Mouse (Mus musculus) megakaryocyte, embryonic 14.5 days (primary cell): ENCODE measurements around the gene Cct2.

ENCODE experiments used
- FLI1 ChIP-seq: IDR thresholded peaks from 2 replicates; pipeline ENCODE4 v1.6.1; 2012; ENCODE audit warnings: low read length, inconsistent platforms, mixed read lengths
- GATA1 ChIP-seq: IDR thresholded peaks from 3 replicates; pipeline ENCODE4 v1.6.1; 2012; ENCODE audit warnings: mixed read lengths, low read length, inconsistent platforms, borderline replicate concordance

GRCm38 (mm10) chr10:117103854-117104598 is 40.4 kb upstream of the Cct2 start:
- TF ChIP-seq GATA1 (no peak), FLI1 (no peak)
